Mouse (Mus musculus): ENCODE data around the gene Cwf19l1. TPM values are rescaled to one million over a fixed set of nuclear protein-coding genes. Genes with fewer than 3 reads are reported as not detected.

Gene Cwf19l1
- polyA plus RNA-seq, 1 experiment from 2014 or later, result 30.6 TPM

DNA sequence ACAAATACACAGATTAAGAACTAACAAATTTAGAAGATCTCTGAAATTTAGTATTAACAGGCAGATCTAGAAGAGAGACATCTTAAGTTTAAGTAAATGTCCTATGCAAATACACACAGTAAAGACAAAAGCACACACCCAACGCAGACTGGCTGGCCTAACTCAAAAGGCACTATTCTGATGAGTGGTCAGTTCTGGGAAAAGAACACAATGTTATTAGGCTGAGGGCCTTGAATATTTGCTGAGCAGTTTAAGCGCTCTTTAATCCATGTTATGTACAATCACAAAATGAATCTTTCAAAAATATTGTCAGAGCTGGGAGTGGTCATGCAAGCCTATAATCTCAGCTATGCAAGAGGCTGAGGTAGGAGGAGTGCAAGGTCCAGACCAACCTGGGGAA, 70.9 kb downstream of the Cwf19l1 start:
- Histone ChIP-seq H3K4me3 (ENCODE audit: low read depth, low read length) (no peak overlapping the region), H3K9ac (replicated peaks; ENCODE audit: low read depth, low read length) (no peak overlapping the region), H3K4me1 (ENCODE audit: control insufficient read depth, insufficient read depth, low read length) (0 out of 2 replicates have a peak, but pooled peaks cover 3% of the 10 kb centered on the region), H3K4me2 (replicated peaks; ENCODE audit: low read depth, low read length) (no peak overlapping the region), H3K36me3 (ENCODE audit: control insufficient read depth, insufficient read depth, low read length) (peaks cover 7% of the 10 kb centered on the region), H3K9me3 (ENCODE audit: control insufficient read depth, low read depth, low read length) (no peaks in the 10 kb centered on the region), H3K27ac (ENCODE audit: low read length) (no peak overlapping the region), H3K27me3 (ENCODE audit: control insufficient read depth, insufficient read depth, low read length) (no peaks in the 10 kb centered on the region)
- ATAC-seq (ENCODE audit: insufficient number of reproducible peaks, insufficient read depth, low FRiP score, low read depth), result no peak
- 84% methylated on average over 2 of the region's 2 CpGs for WGBS

GRCm38 (mm10) chr19:44063773-44064172, 71.9 kb downstream of the Cwf19l1 start:
- WGBS, result 79% methylated on average over 7 of the region's 7 CpGs
- no peaks in the 10 kb centered on the region for H3K27me3 ChIP-seq (ENCODE audit: control insufficient read depth, insufficient read depth, low read length)
- H3K9ac ChIP-seq (replicated peaks; ENCODE audit: low read depth, low read length), result no peak overlapping the region
- H3K4me2 ChIP-seq (replicated peaks; ENCODE audit: low read depth, low read length), result no peak overlapping the region
- no peak overlapping the region for H3K4me3 ChIP-seq (ENCODE audit: low read depth, low read length)
- ATAC-seq (ENCODE audit: insufficient number of reproducible peaks, insufficient read depth, low FRiP score, low read depth), result no peak
- peaks cover 12% of the 10 kb centered on the region for H3K36me3 ChIP-seq (ENCODE audit: control insufficient read depth, insufficient read depth, low read length)
- 0 out of 2 replicates have a peak, but pooled peaks cover 3% of the 10 kb centered on the region for H3K4me1 ChIP-seq (ENCODE audit: control insufficient read depth, insufficient read depth, low read length)
- H3K27ac ChIP-seq (ENCODE audit: low read length), result no peak overlapping the region
- H3K9me3 ChIP-seq (ENCODE audit: control insufficient read depth, low read depth, low read length), result no peaks in the 10 kb centered on the region

- no peak overlapping the region for H3K9ac ChIP-seq (replicated peaks; ENCODE audit: low read depth, low read length)
- 84% methylated on average over 3 of the region's 3 CpGs for WGBS
- ATAC-seq (ENCODE audit: insufficient number of reproducible peaks, insufficient read depth, low FRiP score, low read depth), result no peak
- no peaks in the 10 kb centered on the region for H3K9me3 ChIP-seq (ENCODE audit: control insufficient read depth, low read depth, low read length)
- H3K4me2 ChIP-seq (replicated peaks; ENCODE audit: low read depth, low read length), result no peak overlapping the region
- no peaks in the 10 kb centered on the region for H3K4me1 ChIP-seq (ENCODE audit: control insufficient read depth, insufficient read depth, low read length)
- H3K27me3 ChIP-seq (ENCODE audit: control insufficient read depth, insufficient read depth, low read length), result no peaks in the 10 kb centered on the region
- no peak overlapping the region for H3K27ac ChIP-seq (ENCODE audit: low read length)
- no peak overlapping the region for H3K4me3 ChIP-seq (ENCODE audit: low read depth, low read length)
- peaks cover 16% of the 10 kb centered on the region for H3K36me3 ChIP-seq (ENCODE audit: control insufficient read depth, insufficient read depth, low read length)
These were observed 75.5 kb downstream of the Cwf19l1 start for GRCm38 (mm10) chr19:44060226-44060625.

Other genes with a start within 250 kb of the Cwf19l1 start
- gene Dnmbp, start 195.7 kb downstream of the Cwf19l1 start, polyA plus RNA-seq (2014; fragmentation: Nextera tagmentation; extraction: Ambion mirVana), result 28.0 and 30.5 TPM in 2 replicates
- gene Cpn1, start 149.3 kb downstream of the Cwf19l1 start, polyA plus RNA-seq (2014; fragmentation: Nextera tagmentation; extraction: Ambion mirVana), result 46.3 and 54.7 TPM in 2 replicates
- gene Cyp2c23, start 106.7 kb downstream of the Cwf19l1 start, polyA plus RNA-seq (2014; fragmentation: Nextera tagmentation; extraction: Ambion mirVana), result 1.7 TPM in 2 replicates
- 38.9 and 42.7 TPM in 2 replicates for gene Erlin1, start 66.1 kb downstream of the Cwf19l1 start, polyA plus RNA-seq (2014; fragmentation: Nextera tagmentation; extraction: Ambion mirVana)
- gene Chuk, start 28.4 kb downstream of the Cwf19l1 start, polyA plus RNA-seq (2014; fragmentation: Nextera tagmentation; extraction: Ambion mirVana), result 44.8 and 45.9 TPM in 2 replicates
- gene Bloc1s2, start 10.6 kb upstream of the Cwf19l1 start, polyA plus RNA-seq (2014; fragmentation: Nextera tagmentation; extraction: Ambion mirVana), result 86.5 and 90.1 TPM in 2 replicates
- gene Pkd2l1, start 56.6 kb upstream of the Cwf19l1 start, polyA plus RNA-seq (2014; fragmentation: Nextera tagmentation; extraction: Ambion mirVana), result not detected in 2 replicates
- gene Scd3, start 67.4 kb upstream of the Cwf19l1 start, polyA plus RNA-seq (2014; fragmentation: Nextera tagmentation; extraction: Ambion mirVana), result 0.56 and 0.97 TPM in 2 replicates
- gene Scd2, start 157.8 kb upstream of the Cwf19l1 start, polyA plus RNA-seq (2014; fragmentation: Nextera tagmentation; extraction: Ambion mirVana), result 237 and 282 TPM in 2 replicates
- gene Scd4, start 197.2 kb upstream of the Cwf19l1 start, polyA plus RNA-seq (2014; fragmentation: Nextera tagmentation; extraction: Ambion mirVana), result 0.10 and 0.25 TPM in 2 replicates

Data from stomach, embryonic 14.5 days (tissue).